ENCODE assay signal across 15 mouse cellular contexts in genomic region chr6:134602371-134603003, GRCm38 (mm10). TPM values are rescaled to one million over a fixed set of nuclear protein-coding genes. Genes with fewer than 3 reads are reported as not detected.
A peak's percentile ranks its signal among the peaks of the same experiment; 100 is the strongest.
DNase-seq lines count a peak whose midpoint lies in the region; ATAC-seq lines count a peak whose summit lies in the region.
"Had no signal": no experiment of that assay in that cellular context is flagged by ENCODE, and none has a peak within 500 bp of the region (broad histone marks: within the 10 kb centered on the region; RNA-seq: fewer than 3 reads in every experiment).

No protein-coding gene starts in this region.

- H3K9me3 ChIP-seq in hindbrain, embryonic 12.5 days (replicated peaks): no peaks in the 10 kb centered on the region
- H3K9me3 ChIP-seq in hindbrain, embryonic 10.5 days: no peaks in the 10 kb centered on the region
- H3K9me3 ChIP-seq in embryonic facial prominence, embryonic 15.5 days (replicated peaks): no peaks in the 10 kb centered on the region
- H3K9me3 ChIP-seq in kidney, embryonic 16.5 days (ENCODE audit: low read length): no peaks in the 10 kb centered on the region
- no peaks in the 10 kb centered on the region for H3K9me3 ChIP-seq in limb, embryonic 15.5 days
- no peaks in the 10 kb centered on the region for H3K9me3 ChIP-seq in midbrain, embryonic 15.5 days
- H3K9me3 ChIP-seq: forebrain, embryonic 10.5 days; stomach, embryonic 15.5 days had no signal

- no peak overlapping the region for H3K4me3 ChIP-seq in hindbrain, embryonic 12.5 days
- H3K4me3 ChIP-seq in hindbrain, embryonic 10.5 days: no peak overlapping the region
- no peak overlapping the region for H3K4me3 ChIP-seq in embryonic facial prominence, embryonic 15.5 days (replicated peaks)
- peak overlapping the region; percentile 8; the same call in 1 of the 2 replicates for H3K4me3 ChIP-seq in kidney, embryonic 16.5 days (ENCODE audit: low read length)
- no peak overlapping the region for H3K4me3 ChIP-seq in limb, embryonic 15.5 days
- no peak overlapping the region for H3K4me3 ChIP-seq in midbrain, embryonic 15.5 days
- H3K4me3 ChIP-seq: forebrain, embryonic 10.5 days; stomach, embryonic 15.5 days had no signal

- no peak overlapping the region for H3K4me2 ChIP-seq in hindbrain, embryonic 12.5 days (replicated peaks)
- H3K4me2 ChIP-seq in embryonic facial prominence, embryonic 15.5 days (replicated peaks): 0 out of 2 replicates have a peak overlapping the region, but pooled peaks have one; percentile 3
- H3K4me2 ChIP-seq in kidney, embryonic 16.5 days (replicated peaks; ENCODE audit: low read depth, low read length): peak overlapping the region; percentile 27
- H3K4me2 ChIP-seq in limb, embryonic 15.5 days: no peak overlapping the region
- no peak overlapping the region for H3K4me2 ChIP-seq in midbrain, embryonic 15.5 days
- H3K4me2 ChIP-seq: stomach, embryonic 15.5 days had no signal

- WGBS in hindbrain, embryonic 12.5 days: 50% methylated on average over 10 of the region's 10 CpGs
- 50% methylated on average over 10 of the region's 10 CpGs for WGBS in hindbrain, embryonic 10.5 days
- WGBS in embryonic facial prominence, embryonic 15.5 days: 12% methylated on average over 10 of the region's 10 CpGs
- WGBS in kidney, embryonic 16.5 days: 14% methylated on average over 10 of the region's 10 CpGs
- WGBS in limb, embryonic 15.5 days: 15% methylated on average over 10 of the region's 10 CpGs
- WGBS in midbrain, embryonic 15.5 days: 65% methylated on average over 10 of the region's 10 CpGs

- no peak for DNase-seq in hindbrain, embryonic 10.5 days (ENCODE audit: low spot score)
- DNase-seq in cerebellum, postnatal 36 days: no peak
- no peak for DNase-seq in urinary bladder, postnatal 10 days (ENCODE audit: low spot score)
- DNase-seq: adrenal gland, adult 8-10 months; cerebellum, adult 11 months; thymus, postnatal 36 days had no signal

- ATAC-seq in hindbrain, embryonic 12.5 days (ENCODE audit: low FRiP score): no peak
- ATAC-seq in embryonic facial prominence, embryonic 15.5 days (ENCODE audit: insufficient number of reproducible peaks, low FRiP score, low TSS enrichment, low read depth): peak; percentile 74
- peak; percentile 37; the same call in 1 of the 2 replicates for ATAC-seq in kidney, embryonic 16.5 days (ENCODE audit: low FRiP score, low TSS enrichment)
- peak; percentile 82 for ATAC-seq in limb, embryonic 15.5 days (ENCODE audit: insufficient number of reproducible peaks, low FRiP score, low TSS enrichment, low read depth)
- no peak for ATAC-seq in midbrain, embryonic 15.5 days (replicated peaks)

- 0 out of 2 replicates have a peak overlapping the region, but pooled peaks have one; percentile 55 for H3K27ac ChIP-seq in hindbrain, embryonic 12.5 days
- H3K27ac ChIP-seq in hindbrain, embryonic 10.5 days: no peak overlapping the region
- H3K27ac ChIP-seq in embryonic facial prominence, embryonic 15.5 days (replicated peaks): peak overlapping the region; percentile 80
- H3K27ac ChIP-seq in kidney, embryonic 16.5 days (ENCODE audit: low read length): peak overlapping the region; percentile 87
- H3K27ac ChIP-seq in limb, embryonic 15.5 days: peak overlapping the region; percentile 75; the same call in 1 of the 2 replicates
- H3K27ac ChIP-seq in midbrain, embryonic 15.5 days: no peak overlapping the region
- H3K27ac ChIP-seq: forebrain, embryonic 10.5 days; liver, embryonic 14.5 days; macrophage; stomach, embryonic 15.5 days had no signal

- no peak overlapping the region for H3K9ac ChIP-seq in hindbrain, embryonic 12.5 days
- H3K9ac ChIP-seq in embryonic facial prominence, embryonic 15.5 days: no peak overlapping the region
- H3K9ac ChIP-seq in kidney, embryonic 16.5 days (replicated peaks; ENCODE audit: low read length): no peak overlapping the region
- no peak overlapping the region for H3K9ac ChIP-seq in limb, embryonic 15.5 days
- no peak overlapping the region for H3K9ac ChIP-seq in midbrain, embryonic 15.5 days
- H3K9ac ChIP-seq: liver, embryonic 14.5 days; stomach, embryonic 15.5 days had no signal

- H3K4me1 ChIP-seq in hindbrain, embryonic 12.5 days: no peaks in the 10 kb centered on the region
- H3K4me1 ChIP-seq in hindbrain, embryonic 10.5 days (replicated peaks): peaks cover 20% of the 10 kb centered on the region
- peaks cover 21% of the 10 kb centered on the region for H3K4me1 ChIP-seq in embryonic facial prominence, embryonic 15.5 days
- H3K4me1 ChIP-seq in kidney, embryonic 16.5 days (ENCODE audit: insufficient read depth, low read length): peaks cover 30% of the 10 kb centered on the region
- peaks cover 22% of the 10 kb centered on the region for H3K4me1 ChIP-seq in limb, embryonic 15.5 days
- H3K4me1 ChIP-seq in midbrain, embryonic 15.5 days: no peaks in the 10 kb centered on the region

- no peaks in the 10 kb centered on the region for H3K36me3 ChIP-seq in hindbrain, embryonic 12.5 days
- no peaks in the 10 kb centered on the region for H3K36me3 ChIP-seq in hindbrain, embryonic 10.5 days
- H3K36me3 ChIP-seq in embryonic facial prominence, embryonic 15.5 days: no peaks in the 10 kb centered on the region
- no peaks in the 10 kb centered on the region for H3K36me3 ChIP-seq in kidney, embryonic 16.5 days (ENCODE audit: insufficient read depth, low read length)
- no peaks in the 10 kb centered on the region for H3K36me3 ChIP-seq in limb, embryonic 15.5 days
- no peaks in the 10 kb centered on the region for H3K36me3 ChIP-seq in midbrain, embryonic 15.5 days (replicated peaks)
- H3K36me3 ChIP-seq: forebrain, embryonic 10.5 days; stomach, embryonic 15.5 days had no signal

- no peaks in the 10 kb centered on the region for H3K27me3 ChIP-seq in hindbrain, embryonic 12.5 days
- H3K27me3 ChIP-seq in hindbrain, embryonic 10.5 days (ENCODE audit: insufficient read depth, poor library complexity, severe bottlenecking): no peaks in the 10 kb centered on the region
- no peaks in the 10 kb centered on the region for H3K27me3 ChIP-seq in embryonic facial prominence, embryonic 15.5 days
- no peaks in the 10 kb centered on the region for H3K27me3 ChIP-seq in kidney, embryonic 16.5 days (ENCODE audit: insufficient read depth, low read length)
- H3K27me3 ChIP-seq in limb, embryonic 15.5 days: no peaks in the 10 kb centered on the region
- no peaks in the 10 kb centered on the region for H3K27me3 ChIP-seq in midbrain, embryonic 15.5 days (replicated peaks)
- H3K27me3 ChIP-seq: stomach, embryonic 15.5 days had no signal

RNA-seq across cellular contexts. Expression of gene Mansc1, which starts 29.8 kb away (rescaled TPM):
- polyA plus RNA-seq in hindbrain, embryonic 12.5 days (2016; fragmentation: Nextera tagmentation; extraction: Ambion mirVana): 1.3 and 1.6 TPM in 2 replicates
- polyA plus RNA-seq in hindbrain, embryonic 10.5 days (2016; fragmentation: Nextera tagmentation; extraction: Ambion mirVana): 0.95 and 1.2 TPM in 2 replicates
- 2.7 and 3.5 TPM in 2 replicates for polyA plus RNA-seq in embryonic facial prominence, embryonic 15.5 days (2015; fragmentation: Nextera tagmentation; extraction: Ambion mirVana)
- polyA plus RNA-seq in kidney, embryonic 16.5 days (2015; fragmentation: Nextera tagmentation; extraction: Ambion mirVana): 5.7 and 7.8 TPM in 2 replicates
- 3.2 and 3.3 TPM in 2 replicates for polyA plus RNA-seq in limb, embryonic 15.5 days (2015; fragmentation: Nextera tagmentation; extraction: Ambion mirVana)
- polyA plus RNA-seq in midbrain, embryonic 15.5 days (2015; fragmentation: Nextera tagmentation; extraction: Ambion mirVana): 1.1 TPM in 2 replicates

RNA-seq across cellular contexts. Expression of gene Lrp6, which starts 35.7 kb away (rescaled TPM):
- 38.2 and 39.2 TPM in 2 replicates for polyA plus RNA-seq in hindbrain, embryonic 12.5 days (2016; fragmentation: Nextera tagmentation; extraction: Ambion mirVana)
- polyA plus RNA-seq in hindbrain, embryonic 10.5 days (2016; fragmentation: Nextera tagmentation; extraction: Ambion mirVana): 24.7 and 25.3 TPM in 2 replicates
- polyA plus RNA-seq in embryonic facial prominence, embryonic 15.5 days (2015; fragmentation: Nextera tagmentation; extraction: Ambion mirVana): 31.1 and 32.6 TPM in 2 replicates
- 34.6 and 37.4 TPM in 2 replicates for polyA plus RNA-seq in kidney, embryonic 16.5 days (2015; fragmentation: Nextera tagmentation; extraction: Ambion mirVana)
- 24.7 and 31.1 TPM in 2 replicates for polyA plus RNA-seq in limb, embryonic 15.5 days (2015; fragmentation: Nextera tagmentation; extraction: Ambion mirVana)
- 18.8 and 19.5 TPM in 2 replicates for polyA plus RNA-seq in midbrain, embryonic 15.5 days (2015; fragmentation: Nextera tagmentation; extraction: Ambion mirVana)

RNA-seq across cellular contexts. Expression of gene Borcs5, which starts 36.8 kb away (rescaled TPM):
- polyA plus RNA-seq in hindbrain, embryonic 12.5 days (2016; fragmentation: Nextera tagmentation; extraction: Ambion mirVana): 37.8 and 38.5 TPM in 2 replicates
- 20.1 and 28.7 TPM in 2 replicates for polyA plus RNA-seq in hindbrain, embryonic 10.5 days (2016; fragmentation: Nextera tagmentation; extraction: Ambion mirVana)
- 21.0 and 21.8 TPM in 2 replicates for polyA plus RNA-seq in embryonic facial prominence, embryonic 15.5 days (2015; fragmentation: Nextera tagmentation; extraction: Ambion mirVana)
- polyA plus RNA-seq in kidney, embryonic 16.5 days (2015; fragmentation: Nextera tagmentation; extraction: Ambion mirVana): 16.2 and 18.5 TPM in 2 replicates
- 20.9 and 21.0 TPM in 2 replicates for polyA plus RNA-seq in limb, embryonic 15.5 days (2015; fragmentation: Nextera tagmentation; extraction: Ambion mirVana)
- 48.6 and 49.7 TPM in 2 replicates for polyA plus RNA-seq in midbrain, embryonic 15.5 days (2015; fragmentation: Nextera tagmentation; extraction: Ambion mirVana)

Comparison
In these comparisons a context has a peak if more than half of its experiments do, and no peak if none do; other contexts are left out.
1. H3K27ac ChIP-seq: peak in hindbrain, embryonic 12.5 days (single experiment), embryonic facial prominence, embryonic 15.5 days (single experiment), kidney, embryonic 16.5 days (single experiment) and limb, embryonic 15.5 days (single experiment); none in hindbrain, embryonic 10.5 days (single experiment) and midbrain, embryonic 15.5 days (single experiment).
2. ATAC-seq: peak in embryonic facial prominence, embryonic 15.5 days (single experiment), kidney, embryonic 16.5 days (single experiment) and limb, embryonic 15.5 days (single experiment); none in hindbrain, embryonic 12.5 days (single experiment) and midbrain, embryonic 15.5 days (single experiment).
3. H3K4me2 ChIP-seq: peak in embryonic facial prominence, embryonic 15.5 days (single experiment) and kidney, embryonic 16.5 days (single experiment); none in hindbrain, embryonic 12.5 days (single experiment), limb, embryonic 15.5 days (single experiment) and midbrain, embryonic 15.5 days (single experiment).